Mouse (Mus musculus) olfactory bulb, adult 2 months (tissue): ENCODE results near the gene Galnt14.

Source experiments
- CTCF ChIP-seq: fragments of 200-500 bp; IDR thresholded peaks from 2 replicates; pipeline ENCODE4 v1.5.1; 2012; ENCODE audit warnings: low read depth, mild to moderate bottlenecking, low read length, moderate library complexity; ENCODE audit not compliant: insufficient read depth
- POLR2A ChIP-seq: fragments of 200-500 bp; IDR thresholded peaks from 2 replicates; pipeline ENCODE4 v1.6.1; 2012; ENCODE audit warnings: mild to moderate bottlenecking, low read depth, low read length, moderate library complexity; ENCODE audit not compliant: insufficient read depth

DNA sequence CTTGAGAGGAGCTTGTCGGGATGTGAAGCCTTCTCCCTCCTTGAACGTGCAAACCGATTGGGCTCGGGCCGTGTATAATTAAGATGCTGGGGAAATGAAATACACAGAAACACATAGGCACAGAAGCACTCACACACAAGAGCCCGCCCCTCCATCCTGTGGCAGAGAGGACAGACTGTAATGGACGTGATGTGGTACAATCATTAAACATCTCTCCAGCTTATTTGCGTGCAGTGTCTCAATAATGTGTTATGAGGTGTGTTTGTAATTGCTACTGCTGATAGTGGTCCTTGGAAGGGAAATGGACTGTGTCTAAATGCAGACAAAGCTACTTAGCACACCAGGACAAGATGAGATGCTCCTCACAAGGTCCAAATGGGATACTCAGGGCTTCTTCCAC, 24.0 kb downstream of the Galnt14 start:
- no peak for TF ChIP-seq CTCF
- no peak for TF ChIP-seq POLR2A
